Mouse (Mus musculus): Measurements from ENCODE around the gene Slc35f1.

The Slc35f1 gene

GRCm38 (mm10) chr10:53102423-53102822 lies 412.1 kb downstream of the Slc35f1 start:
- no peak for DNase-seq (ENCODE audit: low spot score)

DNA sequence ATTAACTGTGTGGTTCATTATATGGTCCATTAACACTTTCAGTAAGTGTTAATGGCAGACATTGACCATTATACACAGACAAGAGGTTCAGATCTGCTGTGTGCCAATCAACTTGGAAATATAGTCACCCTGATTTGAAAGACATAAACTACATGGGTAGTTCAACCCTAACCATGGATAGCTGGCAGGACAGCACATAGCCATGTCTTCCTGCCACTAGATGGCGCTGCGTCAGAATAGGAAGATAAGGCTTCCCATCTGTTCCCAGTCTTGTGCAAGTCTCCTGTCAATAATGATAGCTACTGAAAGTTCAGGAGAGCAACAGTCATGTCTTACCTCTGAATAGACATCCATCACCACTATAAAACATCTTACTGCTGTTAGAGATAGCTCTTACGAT lies 424.7 kb downstream of the Slc35f1 start:
- no peak for DNase-seq (ENCODE audit: low spot score)

DNA sequence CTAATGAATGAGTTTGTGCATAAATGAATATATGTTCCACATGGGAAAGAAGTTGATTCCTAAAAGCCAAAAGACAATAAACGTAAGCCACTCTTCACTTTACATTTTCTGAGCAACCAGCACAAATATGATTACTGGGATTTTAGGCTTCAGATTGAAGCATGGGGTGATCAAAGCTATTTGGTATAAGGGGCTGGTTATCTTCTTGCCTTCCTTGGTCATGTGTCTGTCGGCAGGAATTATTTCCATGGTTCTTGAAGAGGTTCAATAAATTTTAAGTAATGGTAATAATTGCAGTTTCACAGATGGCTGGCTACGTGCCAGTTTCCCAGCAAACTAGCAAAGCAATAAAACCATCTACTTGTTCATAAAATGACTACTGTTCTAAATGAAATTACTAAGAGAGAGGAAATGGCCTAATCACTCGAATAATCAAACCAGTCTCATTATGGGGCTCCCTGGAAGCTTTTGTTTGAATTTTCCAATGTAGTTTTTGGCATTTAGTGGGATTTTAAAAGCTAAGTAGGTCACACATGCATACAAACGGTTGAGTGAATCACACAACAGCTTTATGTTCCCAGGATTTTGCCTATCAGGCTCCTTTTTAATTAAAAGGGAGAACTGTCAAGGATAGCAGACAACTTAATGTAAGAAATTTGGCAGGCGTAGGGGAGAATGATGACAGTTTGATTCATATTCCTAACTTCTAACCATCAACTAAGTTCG lies 425.5 kb downstream of the Slc35f1 start:
- no peak for DNase-seq (ENCODE audit: low spot score)

DNA sequence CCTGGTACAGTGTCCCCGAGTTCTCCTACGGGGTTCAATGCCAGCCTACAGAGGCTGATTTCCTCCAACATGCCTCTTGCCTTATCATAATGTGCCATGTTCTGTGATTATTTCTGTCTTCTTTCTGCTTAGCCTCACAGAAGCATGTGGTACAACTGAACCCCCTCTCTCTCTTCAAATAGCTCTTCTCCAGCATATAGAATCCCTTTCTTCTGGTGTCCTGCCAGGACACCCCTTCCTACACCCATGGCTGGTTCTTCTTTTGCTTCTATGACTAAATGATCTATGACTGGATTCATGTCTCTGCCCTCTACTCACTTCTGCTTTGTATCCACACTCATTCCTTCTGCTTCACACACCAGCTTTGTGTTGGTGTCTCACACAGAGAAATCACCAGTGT lies 430.3 kb downstream of the Slc35f1 start:
- no peak for DNase-seq (ENCODE audit: low spot score)

DNA sequence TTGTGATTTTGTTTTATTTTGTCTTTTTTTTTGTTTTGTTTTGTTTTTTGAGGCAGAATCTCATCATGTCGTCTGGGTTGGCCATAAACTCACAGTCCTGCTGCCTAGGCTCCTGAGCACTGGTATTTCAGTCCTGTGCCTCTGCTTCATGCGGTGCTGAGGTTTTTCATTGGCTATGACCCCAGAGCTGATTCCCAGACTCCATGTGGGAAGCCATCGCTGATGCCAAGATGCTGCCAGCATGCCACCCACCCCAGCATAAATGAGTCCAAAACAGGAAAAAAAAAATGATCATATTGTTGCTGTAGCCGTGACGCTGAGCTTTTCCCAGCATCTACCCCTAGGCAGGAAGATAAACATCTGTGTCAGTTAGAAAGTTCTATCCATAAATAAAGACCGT lies 434.0 kb downstream of the Slc35f1 start:
- no peak for DNase-seq (ENCODE audit: low spot score)

DNA sequence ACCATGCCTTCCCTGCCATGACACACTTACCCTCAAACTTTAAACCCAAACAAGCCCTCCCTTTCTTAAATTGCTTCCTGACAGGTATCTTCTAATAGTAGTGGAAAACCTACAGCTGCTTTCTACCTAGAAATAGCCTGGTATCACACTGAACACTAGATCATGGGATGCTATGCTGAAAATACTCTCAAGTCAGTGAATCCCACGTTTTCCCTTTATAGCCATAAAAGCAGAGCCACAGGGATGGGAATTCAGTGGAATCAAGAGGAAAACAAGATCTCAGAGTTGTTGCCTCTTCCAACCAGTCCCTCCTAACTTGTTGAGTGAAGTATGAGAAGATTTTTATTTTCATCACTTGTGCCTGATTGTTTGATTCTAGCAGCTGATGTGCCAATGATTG lies 442.4 kb downstream of the Slc35f1 start:
- no peak for DNase-seq (ENCODE audit: low spot score)

GRCm38 (mm10) chr10:53150321-53150720 lies 460.0 kb downstream of the Slc35f1 start:
- no peak for DNase-seq (ENCODE audit: low spot score)

DNA sequence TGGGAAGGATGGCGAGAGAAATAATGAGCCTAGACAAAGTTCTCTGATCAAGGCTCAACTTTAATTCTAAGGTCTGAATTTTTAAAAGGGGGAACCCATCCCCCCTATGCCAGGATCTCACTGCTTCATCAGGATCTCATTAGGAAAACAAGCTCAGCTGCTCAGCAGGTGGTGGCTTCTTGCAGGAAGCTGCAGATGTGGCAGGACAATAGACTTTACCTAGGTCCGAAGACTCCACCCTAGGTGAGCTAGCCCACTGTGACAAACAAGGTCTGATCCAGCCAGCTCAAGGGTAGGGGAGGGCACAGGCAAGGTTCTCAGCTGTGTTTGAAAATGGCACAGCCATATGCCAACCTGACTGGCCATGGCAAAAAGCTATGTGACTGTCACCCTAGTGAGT lies 460.6 kb downstream of the Slc35f1 start:
- no peak for DNase-seq (ENCODE audit: low spot score)

GRCm38 (mm10) chr10:53156374-53156773 lies 466.0 kb downstream of the Slc35f1 start:
- DNase-seq (ENCODE audit: low spot score), result no peak

DNA sequence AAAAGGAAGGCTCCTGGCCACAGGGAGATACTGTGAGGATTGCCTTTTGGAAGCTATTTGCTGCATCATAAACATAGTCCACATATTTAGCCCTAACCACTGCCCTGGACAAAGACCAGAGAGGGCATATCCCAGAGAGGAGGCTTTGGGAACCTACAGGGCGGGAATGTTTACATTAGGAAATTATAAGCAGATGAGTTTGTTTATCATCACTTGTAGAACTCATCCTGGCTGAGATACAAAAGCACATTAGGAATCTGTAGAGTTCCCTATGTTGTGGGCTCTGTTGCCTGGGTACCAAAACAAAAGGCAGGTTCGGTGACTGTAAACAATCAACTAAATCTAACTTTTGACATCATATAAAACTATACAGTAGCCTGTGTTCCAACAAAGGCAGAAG lies 467.4 kb downstream of the Slc35f1 start:
- DNase-seq (ENCODE audit: low spot score), result no peak

All from testis, postnatal 14 days (tissue).